Mouse (Mus musculus) bone marrow macrophage, adult 2 months (primary cell): ENCODE results near the gene Farsa. TPM values are rescaled to one million over a fixed set of nuclear protein-coding genes. Genes with fewer than 3 reads are reported as not detected.

Source experiments
- H3K27ac ChIP-seq: 2 replicates; pipeline ENCODE4 v1.5.1; 2012; ENCODE audit warnings: low read depth, low read length; ENCODE audit not compliant: insufficient read depth
- H3K4me1 ChIP-seq: 2 replicates; pipeline ENCODE4 v1.6.1; 2012; ENCODE audit warnings: low read length; ENCODE audit not compliant: control insufficient read depth, insufficient read depth
- H3K4me3 ChIP-seq: 2 replicates; pipeline ENCODE4 v1.5.1; 2012; ENCODE audit warnings: mild to moderate bottlenecking, low read length, moderate library complexity; ENCODE audit not compliant: insufficient read depth
- CTCF ChIP-seq: IDR thresholded peaks from 2 replicates; pipeline ENCODE4 v1.5.1; 2012; ENCODE audit warnings: low read depth, mild to moderate bottlenecking, low read length, moderate library complexity
- POLR2A ChIP-seq: IDR thresholded peaks from 2 replicates; pipeline ENCODE4 v1.6.1; 2012; ENCODE audit warnings: mild to moderate bottlenecking, low read depth, low read length, borderline replicate concordance
- polyA plus RNA-seq: library from polyadenylated mRNA; stranded (reverse); fragments of >200 nt; gene quantifications from 2 replicates; pipeline ENCODE4 v1.2.4, GENCODE M21; 2012; ENCODE audit not compliant: missing spikeins, insufficient read depth, insufficient read length

Farsa gene
- polyA plus RNA-seq, 1 experiment: 30.5 TPM

DNA sequence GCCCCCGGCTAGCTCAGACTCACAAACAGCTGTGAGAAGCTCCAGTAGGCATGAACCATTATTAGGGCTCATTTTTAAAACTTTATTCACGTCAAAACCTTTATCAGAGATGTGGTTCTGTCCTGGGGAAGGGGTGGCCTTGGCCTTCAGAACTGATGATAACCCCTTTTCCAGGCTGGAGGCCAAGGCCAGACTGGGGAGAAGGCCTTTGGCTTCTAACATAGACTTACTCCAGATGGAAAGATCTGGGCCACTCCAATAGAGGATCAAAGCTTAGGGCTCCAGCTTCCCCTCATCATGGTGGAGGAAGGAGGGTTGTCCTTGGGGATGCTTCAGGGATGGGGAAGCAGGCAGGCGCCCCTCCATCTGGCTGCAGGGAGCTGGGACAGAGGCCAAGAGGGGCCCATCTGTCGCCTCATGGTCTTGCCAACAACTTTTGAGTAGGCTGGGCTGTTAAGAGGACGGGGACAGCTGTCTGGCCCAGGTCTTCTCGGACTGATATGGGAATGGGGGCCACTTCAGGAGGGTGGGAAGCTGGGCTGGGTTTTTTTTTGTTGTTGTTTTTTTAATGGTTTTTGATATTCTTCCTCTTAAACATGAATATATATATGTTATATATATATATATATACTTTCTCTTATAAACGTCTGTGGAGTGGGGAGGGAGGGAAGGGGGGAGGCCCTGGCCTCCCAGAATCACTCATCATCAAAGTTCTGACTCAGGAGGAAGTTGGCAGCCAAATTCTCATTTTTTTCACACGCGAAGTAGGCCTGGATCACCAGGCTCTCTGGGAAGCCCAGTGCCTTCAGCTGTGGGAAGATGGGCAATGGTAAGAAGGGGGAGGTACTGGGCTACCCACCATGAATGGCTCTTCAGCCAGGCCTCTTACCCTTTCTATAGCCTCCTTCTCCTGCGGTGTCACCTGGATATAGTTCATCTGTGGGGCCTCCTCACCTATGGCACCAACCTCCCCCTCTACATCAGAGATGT is 21.6 kb upstream of the Farsa start:
- no peak for TF ChIP-seq POLR2A
- no peak for TF ChIP-seq CTCF
- H3K4me3 ChIP-seq: no peak overlapping the region
- peaks cover 10% of the 10 kb centered on the region for H3K4me1 ChIP-seq
- no peak overlapping the region for H3K27ac ChIP-seq

DNA sequence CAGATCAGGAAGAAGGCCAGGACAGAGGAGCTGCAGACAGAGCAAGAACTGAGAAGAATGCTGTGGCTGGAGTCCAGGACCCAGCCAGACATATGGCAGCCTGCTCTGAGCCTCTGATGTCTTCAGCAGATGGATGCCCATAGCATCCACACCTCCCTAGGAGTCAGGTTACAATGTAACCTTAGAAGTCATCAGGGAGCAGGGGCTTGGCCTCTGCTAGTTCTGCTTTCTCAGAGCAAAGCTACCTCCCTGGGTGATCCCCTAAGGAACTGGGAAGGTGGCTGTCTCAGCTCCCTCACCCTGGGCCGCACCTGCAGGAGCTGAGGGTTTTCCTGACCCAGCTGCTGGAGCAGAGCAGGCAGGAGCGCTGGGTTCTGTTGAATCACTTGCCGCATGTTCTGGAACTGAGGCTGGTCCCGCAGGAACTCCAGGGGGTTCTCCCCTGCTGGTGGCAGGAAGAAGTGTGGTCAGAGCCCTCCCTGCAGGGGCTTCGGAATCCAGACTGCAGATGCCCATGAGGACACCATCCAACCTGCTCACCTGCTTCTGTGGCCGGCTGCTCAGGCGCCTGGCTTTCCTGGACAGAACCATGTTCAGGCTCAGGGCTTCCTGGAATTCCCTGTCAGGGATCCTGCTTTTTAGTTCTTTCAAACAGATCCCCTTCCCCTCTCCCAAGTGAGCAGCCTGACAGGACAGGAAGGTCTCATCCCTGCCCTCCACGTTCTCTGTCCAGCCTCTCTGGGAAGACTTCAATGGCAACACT is 19.5 kb upstream of the Farsa start:
- no peak overlapping the region for H3K4me3 ChIP-seq
- H3K4me1 ChIP-seq: peaks cover 6% of the 10 kb centered on the region
- TF ChIP-seq POLR2A (no peak), CTCF (no peak)
- H3K27ac ChIP-seq: no peak overlapping the region

DNA sequence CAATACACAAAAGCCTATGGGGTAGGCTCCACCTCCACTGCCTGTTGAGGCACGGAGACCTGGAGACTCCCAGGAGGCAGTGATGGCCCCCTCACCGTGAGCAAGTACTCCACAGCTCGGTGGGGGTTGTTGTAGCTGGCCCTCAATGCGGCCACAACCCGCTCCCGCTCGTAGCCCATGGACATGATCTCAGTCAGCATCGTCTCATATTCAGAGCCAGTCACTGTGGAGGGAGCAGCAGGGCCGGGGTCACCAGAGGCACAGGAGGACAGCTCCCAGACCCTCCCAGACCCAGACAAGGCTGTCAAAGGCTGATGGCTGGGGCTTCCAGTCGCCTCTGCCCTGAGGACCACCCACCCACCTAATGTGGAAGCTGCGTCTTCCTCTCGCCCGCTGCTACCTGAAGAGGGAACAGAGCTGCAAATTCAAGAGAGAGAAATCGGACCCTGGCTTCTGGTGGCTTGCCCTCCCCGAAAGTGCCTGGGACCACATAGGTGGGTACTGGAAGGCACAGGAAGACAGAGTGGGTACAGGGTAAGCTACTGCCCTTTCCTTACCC is 18.8 kb upstream of the Farsa start:
- no peak overlapping the region for H3K4me3 ChIP-seq
- no peak overlapping the region for H3K27ac ChIP-seq
- H3K4me1 ChIP-seq: peaks cover 8% of the 10 kb centered on the region
- TF ChIP-seq POLR2A: no peak
- no peak for TF ChIP-seq CTCF

DNA sequence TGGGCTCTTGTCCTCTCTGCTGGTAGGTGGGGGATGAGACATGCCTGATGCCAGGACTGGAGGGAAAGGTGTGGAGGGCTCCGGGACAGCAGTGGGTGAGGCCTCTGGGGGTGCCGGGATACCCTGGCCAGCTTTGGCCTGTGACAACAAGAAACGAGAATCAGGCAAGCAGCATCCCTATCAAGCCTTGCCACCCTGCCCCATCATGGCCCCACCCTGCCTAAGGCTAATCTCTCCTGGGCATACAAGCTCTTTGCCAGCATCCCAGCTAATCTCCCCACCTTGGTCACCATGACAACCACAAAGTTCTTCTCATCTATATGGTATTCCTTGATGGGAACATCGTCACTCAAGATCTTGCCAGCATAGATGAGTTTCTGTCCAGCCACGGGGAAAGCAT is 18.3 kb upstream of the Farsa start:
- peaks cover 10% of the 10 kb centered on the region for H3K4me1 ChIP-seq
- H3K27ac ChIP-seq: no peak overlapping the region
- no peak overlapping the region for H3K4me3 ChIP-seq
- TF ChIP-seq CTCF (no peak), POLR2A (no peak)

DNA sequence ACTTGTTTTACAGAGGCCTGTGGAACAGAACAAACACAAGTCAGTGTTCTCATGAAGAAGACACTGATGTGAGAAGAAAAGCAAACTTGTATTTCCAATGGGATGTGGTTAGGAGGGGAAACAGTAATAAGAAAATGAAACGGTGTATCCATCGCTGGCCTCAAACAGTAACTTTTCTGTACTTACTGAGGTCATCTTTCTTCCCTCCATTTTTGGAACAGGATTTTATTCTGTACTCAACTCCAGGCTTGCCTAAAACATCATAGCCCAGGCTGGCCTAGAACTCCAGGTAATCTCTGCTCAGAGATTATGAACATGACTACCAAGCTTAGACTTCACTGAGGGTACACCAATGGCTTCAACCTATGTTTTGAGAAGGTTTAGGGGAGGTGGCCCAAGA is 17.4 kb upstream of the Farsa start:
- peak overlapping the region; percentile 83 for H3K4me3 ChIP-seq
- no peak for TF ChIP-seq POLR2A
- TF ChIP-seq CTCF: no peak
- H3K27ac ChIP-seq: peak overlapping the region; percentile 12; the same call in 1 of the 2 replicates
- H3K4me1 ChIP-seq: peaks cover 16% of the 10 kb centered on the region

DNA sequence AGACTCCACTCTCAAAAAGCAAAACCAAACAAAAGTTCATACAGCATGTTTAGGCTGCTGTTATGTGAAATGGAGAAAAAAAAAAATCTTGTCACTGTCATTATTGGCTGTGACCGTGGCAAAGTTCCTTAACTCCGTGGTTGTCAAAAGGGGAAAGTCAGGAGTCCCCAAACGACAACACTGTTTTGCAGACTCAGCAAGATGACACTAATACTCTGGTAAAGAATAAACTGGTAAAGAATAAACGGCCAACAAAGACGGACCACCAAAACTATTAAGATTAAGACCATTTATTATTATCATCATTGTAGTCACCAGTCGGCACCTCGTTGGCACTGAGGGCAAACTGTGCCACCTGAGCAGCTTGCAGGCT is 16.9 kb upstream of the Farsa start:
- peak overlapping the region; percentile 84 for H3K27ac ChIP-seq
- no peak for TF ChIP-seq CTCF
- TF ChIP-seq POLR2A: no peak
- H3K4me1 ChIP-seq: peaks cover 21% of the 10 kb centered on the region
- peak overlapping the region; percentile 83 for H3K4me3 ChIP-seq

DNA sequence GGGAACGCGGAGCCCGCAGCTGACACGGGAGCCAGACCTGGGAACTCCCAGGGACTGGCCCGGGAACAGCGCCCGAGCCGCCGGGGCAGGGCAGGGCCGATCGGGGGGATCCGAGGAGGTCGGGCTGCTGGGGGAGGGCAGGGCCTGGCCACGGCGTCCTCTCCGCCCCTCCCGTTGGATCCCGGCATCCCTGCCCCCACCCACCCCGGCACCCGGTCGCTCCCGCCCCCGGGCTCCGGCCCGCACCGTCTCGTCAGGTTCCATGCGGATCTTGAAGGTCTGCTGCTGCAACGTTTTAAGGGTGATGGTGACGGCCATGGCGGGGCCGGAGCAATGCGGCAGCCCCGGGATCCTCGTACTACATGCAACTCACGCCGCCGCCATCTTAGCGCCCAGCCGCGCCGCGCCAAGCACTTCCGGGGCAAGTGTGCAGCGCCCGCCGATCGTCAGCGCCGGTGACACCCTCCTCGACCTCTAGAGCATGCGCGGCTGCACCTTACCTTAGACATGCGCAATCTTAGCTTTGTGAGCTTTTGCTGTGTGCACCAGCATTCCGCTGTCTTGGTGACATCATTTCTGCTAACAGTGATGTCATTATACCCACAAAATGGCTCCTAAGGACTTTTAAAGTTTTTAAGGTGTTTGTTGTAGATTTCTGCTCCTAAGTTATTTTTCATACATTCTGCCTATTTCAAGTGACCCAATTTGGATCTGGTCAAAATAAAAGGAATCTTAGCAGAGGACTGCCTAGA is 16.4 kb upstream of the Farsa start, which contains the start of gene Rad23a:
Gene Rad23a, minus strand, starts transcription at position 418 of the 752 bp plus-strand sequence.
- Histone ChIP-seq H3K4me1 (peaks cover 22% of the 10 kb centered on the region), H3K27ac (peak within 1 kb of the TSS; percentile 84), H3K4me3 (peak within 1 kb of the TSS; percentile 83)
- TF ChIP-seq POLR2A (no peak), CTCF (no peak)

DNA sequence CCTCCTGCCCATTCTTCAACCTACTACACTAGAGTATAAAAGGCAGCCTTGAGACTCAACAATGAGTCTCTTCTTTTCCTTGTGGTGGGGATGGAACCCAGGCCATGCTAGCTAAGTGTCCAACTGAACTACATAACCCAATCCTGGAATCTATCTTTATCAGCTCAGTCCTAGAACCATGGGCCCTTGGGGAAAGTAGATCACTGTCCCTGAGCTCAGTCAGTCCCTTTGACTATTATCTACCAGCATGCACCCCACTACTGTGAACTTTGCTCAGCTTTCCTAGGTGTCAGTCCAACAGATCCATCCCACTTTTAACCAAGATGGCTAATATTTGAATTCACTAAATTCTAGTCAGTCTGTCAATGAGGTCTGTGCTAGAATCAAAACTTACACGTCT is 15.3 kb upstream of the Farsa start:
- Histone ChIP-seq H3K4me1 (peaks cover 22% of the 10 kb centered on the region), H3K4me3 (peak overlapping the region; percentile 18; the same call in 1 of the 2 replicates), H3K27ac (no peak overlapping the region)
- no peak for TF ChIP-seq CTCF
- no peak for TF ChIP-seq POLR2A

DNA sequence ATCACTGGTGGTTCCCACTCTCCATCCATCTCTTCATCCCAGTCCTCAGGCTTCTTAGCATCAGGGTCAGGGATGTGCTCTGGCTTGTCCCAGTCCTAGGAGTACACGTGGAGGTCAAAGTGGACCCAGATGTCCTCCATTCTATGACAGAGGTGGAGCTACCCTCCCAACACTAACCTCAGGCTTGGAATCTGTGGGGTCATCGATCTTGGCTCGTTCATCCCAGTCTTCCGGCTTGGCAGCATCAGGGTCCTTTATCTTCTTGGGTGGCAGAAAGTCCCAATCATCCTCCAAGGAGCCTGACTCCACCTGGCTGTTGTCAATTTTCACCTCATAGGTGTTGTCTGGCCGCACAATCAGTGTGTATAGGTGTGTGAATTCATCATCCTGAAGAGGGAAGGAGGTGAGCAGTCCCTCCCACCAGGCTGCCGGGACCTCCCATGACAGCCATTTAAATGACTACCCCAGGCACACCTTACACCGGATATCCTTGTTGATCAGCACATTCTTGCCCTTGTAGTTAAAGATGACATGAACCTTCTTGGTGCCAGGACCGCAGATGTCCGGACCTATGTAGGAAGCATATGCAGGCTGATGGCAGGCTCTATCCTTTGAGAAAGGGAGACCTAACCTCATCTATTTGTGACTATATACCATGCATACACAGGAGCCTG is 12.3 kb upstream of the Farsa start:
- Histone ChIP-seq H3K4me3 (peak overlapping the region; percentile 98), H3K4me1 (peaks cover 27% of the 10 kb centered on the region), H3K27ac (peak overlapping the region; percentile 14; the same call in 1 of the 2 replicates)
- no peak for TF ChIP-seq CTCF
